Mouse (Mus musculus): Measurements from ENCODE around the gene Pitpnm2. TPM values are rescaled to one million over a fixed set of nuclear protein-coding genes. Genes with fewer than 3 reads are reported as not detected.
"Not testable (repeated sequence)": the region's sequence is repeated elsewhere in the genome, so short reads cannot be mapped to it uniquely, and the experiment has no call there.

Gene Pitpnm2
- polyA plus RNA-seq, 1 experiment from 2014 or later, result 3.4 TPM

DNA sequence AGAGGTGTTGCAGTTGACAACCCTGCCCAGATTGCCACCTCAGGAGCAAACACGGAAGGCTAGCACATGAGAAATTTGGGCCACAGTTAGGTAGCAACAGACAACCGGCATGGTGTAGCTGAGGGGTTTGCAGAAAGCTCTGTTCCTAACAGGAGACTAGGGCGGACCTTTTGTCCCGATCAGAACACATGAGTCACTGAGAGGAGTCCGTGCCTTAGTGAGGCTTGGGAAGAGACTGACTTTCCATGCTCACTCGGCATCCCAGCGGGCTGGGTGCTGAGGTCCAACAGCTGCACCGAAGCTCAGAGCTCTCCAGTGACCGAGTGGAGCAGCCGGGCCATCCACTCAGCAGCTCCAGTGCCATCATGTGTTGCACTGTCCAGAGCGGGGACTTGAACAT lies 26.9 kb downstream of the Pitpnm2 start:
- H3K36me3 ChIP-seq (replicated peaks; ENCODE audit: control insufficient read depth, insufficient read depth, low read depth, low read length), result no peaks in the 10 kb centered on the region
- no peak overlapping the region for H3K4me3 ChIP-seq (ENCODE audit: low read depth, low read length)
- H3K4me2 ChIP-seq (ENCODE audit: low read depth, low read length), result no peak overlapping the region
- DNase-seq (ENCODE audit: low spot score), result no peak
- no peaks in the 10 kb centered on the region for H3K9me3 ChIP-seq (replicated peaks; ENCODE audit: control insufficient read depth, low read length)
- H3K9ac ChIP-seq (replicated peaks; ENCODE audit: low read length), result no peak overlapping the region
- no peak for ATAC-seq (replicated peaks; ENCODE audit: insufficient number of reproducible peaks, low FRiP score, low TSS enrichment, low read depth)
- WGBS, result 91% methylated on average over 11 of the region's 11 CpGs
- H3K4me1 ChIP-seq (ENCODE audit: control insufficient read depth, insufficient read depth, low read length), result peaks cover 2% of the 10 kb centered on the region; the same call in 1 of the 2 replicates
- no peaks in the 10 kb centered on the region for H3K27me3 ChIP-seq (ENCODE audit: control insufficient read depth, insufficient read depth, low read length)
- H3K27ac ChIP-seq (replicated peaks; ENCODE audit: low read depth, low read length), result no peak overlapping the region

GRCm38 (mm10) chr5:124221736-124222040 lies 27.9 kb downstream of the Pitpnm2 start:
- H3K9ac ChIP-seq (replicated peaks; ENCODE audit: low read length), result no peak overlapping the region
- H3K4me1 ChIP-seq (ENCODE audit: control insufficient read depth, insufficient read depth, low read length), result no peaks in the 10 kb centered on the region; the same call in 1 of the 2 replicates
- no peaks in the 10 kb centered on the region for H3K9me3 ChIP-seq (replicated peaks; ENCODE audit: control insufficient read depth, low read length)
- WGBS, result 85% methylated on average over 7 of the region's 7 CpGs
- ATAC-seq (replicated peaks; ENCODE audit: insufficient number of reproducible peaks, low FRiP score, low TSS enrichment, low read depth), result no peak
- H3K36me3 ChIP-seq (replicated peaks; ENCODE audit: control insufficient read depth, insufficient read depth, low read depth, low read length), result no peaks in the 10 kb centered on the region
- no peak overlapping the region for H3K4me3 ChIP-seq (ENCODE audit: low read depth, low read length)
- no peak for DNase-seq (ENCODE audit: low spot score)
- H3K27me3 ChIP-seq (ENCODE audit: control insufficient read depth, insufficient read depth, low read length), result no peaks in the 10 kb centered on the region
- no peak overlapping the region for H3K4me2 ChIP-seq (ENCODE audit: low read depth, low read length)
- no peak overlapping the region for H3K27ac ChIP-seq (replicated peaks; ENCODE audit: low read depth, low read length)

DNA sequence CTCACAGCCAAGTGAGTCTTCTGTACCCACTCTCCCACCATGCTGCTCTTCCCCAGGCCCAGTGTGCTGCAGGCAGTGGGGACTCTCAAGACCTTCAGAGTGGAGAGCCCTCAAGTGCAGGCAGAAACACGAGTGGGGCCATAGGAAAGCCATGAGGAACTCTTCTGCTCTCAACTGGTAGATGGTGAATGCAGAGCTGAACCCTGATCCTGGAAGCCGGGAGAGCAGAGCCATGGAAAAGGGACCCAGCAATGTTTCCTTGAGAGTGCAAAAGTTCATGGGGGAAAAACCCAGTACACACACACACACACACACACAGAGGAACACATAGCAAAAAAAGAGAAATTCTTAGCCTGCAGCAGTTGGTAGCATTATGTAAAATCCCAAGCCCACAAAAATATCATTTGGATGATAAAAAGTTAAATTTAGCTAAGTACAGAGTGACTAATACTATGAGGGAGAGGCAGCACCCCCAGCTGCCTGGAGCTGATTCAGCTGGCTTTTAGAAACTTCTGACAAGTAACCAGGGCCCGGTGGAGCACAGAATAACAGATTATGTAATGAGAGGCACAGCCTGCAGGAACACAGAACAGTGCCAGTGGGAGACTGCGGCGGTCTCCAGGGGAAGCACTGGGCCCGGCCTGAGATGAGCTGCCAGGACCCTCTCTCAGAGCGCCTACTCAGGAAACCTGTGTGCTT lies 28.4 kb downstream of the Pitpnm2 start:
- 69% methylated on average over 7 of the region's 7 CpGs for WGBS
- Histone ChIP-seq H3K27ac (replicated peaks; ENCODE audit: low read depth, low read length) (no peak overlapping the region), H3K4me2 (ENCODE audit: low read depth, low read length) (no peak overlapping the region), H3K27me3 (ENCODE audit: control insufficient read depth, insufficient read depth, low read length) (no peaks in the 10 kb centered on the region), H3K36me3 (replicated peaks; ENCODE audit: control insufficient read depth, insufficient read depth, low read depth, low read length) (no peaks in the 10 kb centered on the region), H3K9ac (replicated peaks; ENCODE audit: low read length) (no peak overlapping the region), H3K9me3 (replicated peaks; ENCODE audit: control insufficient read depth, low read length) (no peaks in the 10 kb centered on the region), H3K4me1 (ENCODE audit: control insufficient read depth, insufficient read depth, low read length) (no peaks in the 10 kb centered on the region; the same call in 1 of the 2 replicates), H3K4me3 (ENCODE audit: low read depth, low read length) (no peak overlapping the region)
- ATAC-seq (replicated peaks; ENCODE audit: insufficient number of reproducible peaks, low FRiP score, low TSS enrichment, low read depth) (no peak), DNase-seq (ENCODE audit: low spot score) (no peak)

- Histone ChIP-seq H3K36me3 (replicated peaks; ENCODE audit: control insufficient read depth, insufficient read depth, low read depth, low read length) (no peaks in the 10 kb centered on the region), H3K9ac (replicated peaks; ENCODE audit: low read length) (no peak overlapping the region), H3K9me3 (replicated peaks; ENCODE audit: control insufficient read depth, low read length) (no peaks in the 10 kb centered on the region), H3K4me1 (ENCODE audit: control insufficient read depth, insufficient read depth, low read length) (no peaks in the 10 kb centered on the region; the same call in 1 of the 2 replicates), H3K27me3 (ENCODE audit: control insufficient read depth, insufficient read depth, low read length) (no peaks in the 10 kb centered on the region), H3K4me3 (ENCODE audit: low read depth, low read length) (no peak overlapping the region), H3K4me2 (ENCODE audit: low read depth, low read length) (no peak overlapping the region), H3K27ac (replicated peaks; ENCODE audit: low read depth, low read length) (no peak overlapping the region)
- ATAC-seq (replicated peaks; ENCODE audit: insufficient number of reproducible peaks, low FRiP score, low TSS enrichment, low read depth) (no peak), DNase-seq (ENCODE audit: low spot score) (no peak)
- WGBS, result 93% methylated on average over 5 of the region's 5 CpGs
Measured at GRCm38 (mm10) chr5:124220551-124220950, 29.0 kb downstream of the Pitpnm2 start.

DNA sequence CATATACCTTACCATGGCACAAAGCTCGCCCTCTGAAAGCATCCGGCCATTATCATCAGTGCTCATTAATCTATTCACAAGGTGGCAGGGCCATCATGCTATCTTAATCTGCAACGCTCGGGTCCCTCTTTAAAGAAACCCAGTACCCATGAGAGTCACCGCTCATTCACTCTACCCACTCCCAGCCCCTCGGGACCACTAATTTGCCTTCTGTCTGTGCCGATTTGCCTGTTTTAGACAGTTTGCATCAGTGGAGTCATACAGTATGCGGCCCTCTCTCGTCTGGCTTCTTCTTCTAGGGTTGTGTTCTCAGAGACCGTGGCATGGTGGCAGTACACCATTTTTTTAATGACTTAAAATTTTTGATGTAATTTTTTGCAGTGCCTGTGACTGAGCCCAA lies 30.1 kb downstream of the Pitpnm2 start:
- H3K36me3 ChIP-seq (replicated peaks; ENCODE audit: control insufficient read depth, insufficient read depth, low read depth, low read length), result no peaks in the 10 kb centered on the region
- 88% methylated on average over 10 of the region's 10 CpGs for WGBS
- ATAC-seq (replicated peaks; ENCODE audit: insufficient number of reproducible peaks, low FRiP score, low TSS enrichment, low read depth), result no peak
- no peak overlapping the region for H3K4me3 ChIP-seq (ENCODE audit: low read depth, low read length)
- H3K9ac ChIP-seq (replicated peaks; ENCODE audit: low read length), result no peak overlapping the region
- no peaks in the 10 kb centered on the region; the same call in 1 of the 2 replicates for H3K4me1 ChIP-seq (ENCODE audit: control insufficient read depth, insufficient read depth, low read length)
- H3K27ac ChIP-seq (replicated peaks; ENCODE audit: low read depth, low read length), result no peak overlapping the region
- no peak overlapping the region for H3K4me2 ChIP-seq (ENCODE audit: low read depth, low read length)
- no peaks in the 10 kb centered on the region for H3K9me3 ChIP-seq (replicated peaks; ENCODE audit: control insufficient read depth, low read length)
- no peaks in the 10 kb centered on the region for H3K27me3 ChIP-seq (ENCODE audit: control insufficient read depth, insufficient read depth, low read length)
- no peak for DNase-seq (ENCODE audit: low spot score)

DNA sequence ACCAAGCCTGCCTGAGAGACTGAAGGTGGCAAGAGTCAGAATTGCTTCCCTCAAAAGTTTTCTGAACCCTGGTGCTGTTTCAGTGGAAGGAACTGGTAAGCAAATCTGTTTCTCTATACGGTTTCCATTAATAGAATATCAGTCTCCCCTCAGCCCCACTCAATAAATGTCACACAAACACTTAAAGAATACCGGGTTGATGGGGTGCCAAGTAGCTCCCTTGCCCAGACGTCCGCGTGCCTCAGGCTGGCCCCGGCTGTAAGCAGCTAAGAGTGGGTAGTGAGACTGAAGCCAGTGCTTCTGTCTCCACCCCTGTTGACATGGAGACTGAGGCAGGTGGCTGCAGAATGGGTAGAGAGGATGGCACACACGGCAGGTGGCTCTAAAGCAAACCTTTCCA lies 30.6 kb downstream of the Pitpnm2 start:
- H3K27ac ChIP-seq (replicated peaks; ENCODE audit: low read depth, low read length), result no peak overlapping the region
- WGBS, result 87% methylated on average over 7 of the region's 7 CpGs
- H3K4me2 ChIP-seq (ENCODE audit: low read depth, low read length), result no peak overlapping the region
- H3K4me3 ChIP-seq (ENCODE audit: low read depth, low read length), result no peak overlapping the region
- ATAC-seq (replicated peaks; ENCODE audit: insufficient number of reproducible peaks, low FRiP score, low TSS enrichment, low read depth) (no peak), DNase-seq (ENCODE audit: low spot score) (no peak)
- H3K36me3 ChIP-seq (replicated peaks; ENCODE audit: control insufficient read depth, insufficient read depth, low read depth, low read length), result no peaks in the 10 kb centered on the region
- no peak overlapping the region for H3K9ac ChIP-seq (replicated peaks; ENCODE audit: low read length)
- H3K4me1 ChIP-seq (ENCODE audit: control insufficient read depth, insufficient read depth, low read length), result no peaks in the 10 kb centered on the region
- H3K27me3 ChIP-seq (ENCODE audit: control insufficient read depth, insufficient read depth, low read length), result no peaks in the 10 kb centered on the region
- H3K9me3 ChIP-seq (replicated peaks; ENCODE audit: control insufficient read depth, low read length), result no peaks in the 10 kb centered on the region

- Histone ChIP-seq H3K4me3 (ENCODE audit: low read depth, low read length) (no peak overlapping the region), H3K27me3 (ENCODE audit: control insufficient read depth, insufficient read depth, low read length) (no peaks in the 10 kb centered on the region), H3K4me2 (ENCODE audit: low read depth, low read length) (no peak overlapping the region; the same call in 1 of the 2 replicates), H3K4me1 (ENCODE audit: control insufficient read depth, insufficient read depth, low read length) (no peaks in the 10 kb centered on the region), H3K9me3 (replicated peaks; ENCODE audit: control insufficient read depth, low read length) (no peaks in the 10 kb centered on the region), H3K36me3 (replicated peaks; ENCODE audit: control insufficient read depth, insufficient read depth, low read depth, low read length) (no peaks in the 10 kb centered on the region), H3K27ac (replicated peaks; ENCODE audit: low read depth, low read length) (no peak overlapping the region; the same call in 1 of the 2 replicates), H3K9ac (replicated peaks; ENCODE audit: low read length) (no peak overlapping the region)
- 57% methylated on average over 8 of the region's 8 CpGs for WGBS
- no peak for ATAC-seq (replicated peaks; ENCODE audit: insufficient number of reproducible peaks, low FRiP score, low TSS enrichment, low read depth)
- no peak for DNase-seq (ENCODE audit: low spot score)
Measured at GRCm38 (mm10) chr5:124217566-124218249, 31.9 kb downstream of the Pitpnm2 start.

DNA sequence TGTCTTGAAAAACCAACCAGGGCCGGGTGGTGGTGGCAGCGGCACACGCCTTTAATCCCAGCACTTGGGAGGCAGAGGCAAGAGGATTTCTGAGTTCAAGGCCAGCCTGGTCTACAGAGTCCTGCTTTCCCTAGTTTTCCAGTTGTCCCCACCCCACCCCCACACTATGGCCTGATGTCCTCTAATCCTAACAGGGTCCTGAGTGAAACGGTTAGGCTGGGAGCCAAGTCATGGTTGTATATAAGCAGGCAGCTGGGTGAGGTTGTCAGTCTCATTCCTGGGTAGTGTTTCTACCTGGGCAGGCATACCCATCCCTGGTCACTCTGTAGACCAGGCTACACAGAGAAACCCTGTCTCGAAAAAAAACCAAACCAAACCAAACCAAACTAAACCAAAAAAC lies 32.5 kb downstream of the Pitpnm2 start:
- not testable (repeated sequence) for H3K9ac ChIP-seq (replicated peaks; ENCODE audit: low read length); H3K27me3 ChIP-seq (ENCODE audit: control insufficient read depth, insufficient read depth, low read length); H3K36me3 ChIP-seq (replicated peaks; ENCODE audit: control insufficient read depth, insufficient read depth, low read depth, low read length); H3K27ac ChIP-seq (replicated peaks; ENCODE audit: low read depth, low read length); ATAC-seq (replicated peaks; ENCODE audit: insufficient number of reproducible peaks, low FRiP score, low TSS enrichment, low read depth); H3K4me2 ChIP-seq (ENCODE audit: low read depth, low read length); DNase-seq (ENCODE audit: low spot score); H3K4me1 ChIP-seq (ENCODE audit: control insufficient read depth, insufficient read depth, low read length); H3K4me3 ChIP-seq (ENCODE audit: low read depth, low read length); H3K9me3 ChIP-seq (replicated peaks; ENCODE audit: control insufficient read depth, low read length)
- WGBS, result 85% methylated on average over 5 of the region's 5 CpGs
